Mouse (Mus musculus) bone marrow macrophage, adult 2 months (primary cell): ENCODE data around the gene Sult4a1. TPM values are rescaled to one million over a fixed set of nuclear protein-coding genes. Genes with fewer than 3 reads are reported as not detected.
A peak's percentile ranks its signal among the peaks of the same experiment; 100 is the strongest.

ENCODE experiments used
- H3K27ac ChIP-seq: 2 replicates; pipeline ENCODE4 v1.5.1; 2012; ENCODE audit warnings: low read depth, low read length; ENCODE audit not compliant: insufficient read depth
- H3K4me1 ChIP-seq: 2 replicates; pipeline ENCODE4 v1.6.1; 2012; ENCODE audit warnings: low read length; ENCODE audit not compliant: control insufficient read depth, insufficient read depth
- H3K4me3 ChIP-seq: 2 replicates; pipeline ENCODE4 v1.5.1; 2012; ENCODE audit warnings: mild to moderate bottlenecking, low read length, moderate library complexity; ENCODE audit not compliant: insufficient read depth
- CTCF ChIP-seq: IDR thresholded peaks from 2 replicates; pipeline ENCODE4 v1.5.1; 2012; ENCODE audit warnings: low read depth, mild to moderate bottlenecking, low read length, moderate library complexity
- POLR2A ChIP-seq: IDR thresholded peaks from 2 replicates; pipeline ENCODE4 v1.6.1; 2012; ENCODE audit warnings: mild to moderate bottlenecking, low read depth, low read length, borderline replicate concordance
- polyA plus RNA-seq: library from polyadenylated mRNA; stranded (reverse); fragments of >200 nt; gene quantifications from 2 replicates; pipeline ENCODE4 v1.2.4, GENCODE M21; 2012; ENCODE audit not compliant: missing spikeins, insufficient read depth, insufficient read length

Sult4a1 gene
- polyA plus RNA-seq, result not detected in 2 replicates

GRCm38 (mm10) chr15:84105105-84105923, at the start of gene Sult4a1:
Gene Sult4a1 (minus strand): TSS chr15:84105754.
- H3K4me3 ChIP-seq, result peak within 1 kb of the TSS; percentile 52
- H3K4me1 ChIP-seq, result peaks cover 2% of the 10 kb centered on the region; the same call in 1 of the 2 replicates
- no peak within 1 kb of the TSS for H3K27ac ChIP-seq
- TF ChIP-seq CTCF, result no peak
- no peak for TF ChIP-seq POLR2A

- no peak overlapping the region for H3K27ac ChIP-seq
- TF ChIP-seq POLR2A (no peak), CTCF (no peak)
- peaks cover 7% of the 10 kb centered on the region for H3K4me1 ChIP-seq
- no peak overlapping the region for H3K4me3 ChIP-seq
Measured at GRCm38 (mm10) chr15:84140929-84141328, 35.4 kb upstream of the Sult4a1 start.

GRCm38 (mm10) chr15:84140109-84140508, 34.6 kb upstream of the Sult4a1 start:
- TF ChIP-seq CTCF, result no peak
- no peak for TF ChIP-seq POLR2A
- Histone ChIP-seq H3K4me1 (peaks cover 7% of the 10 kb centered on the region), H3K27ac (no peak overlapping the region), H3K4me3 (no peak overlapping the region)

- TF ChIP-seq CTCF (no peak), POLR2A (no peak)
- no peak overlapping the region for H3K4me3 ChIP-seq
- peaks cover 7% of the 10 kb centered on the region for H3K4me1 ChIP-seq
- H3K27ac ChIP-seq, result no peak overlapping the region
Measured at GRCm38 (mm10) chr15:84139592-84140005, 34.0 kb upstream of the Sult4a1 start.

- TF ChIP-seq CTCF (no peak), POLR2A (no peak)
- Histone ChIP-seq H3K4me1 (peaks cover 7% of the 10 kb centered on the region), H3K27ac (no peak overlapping the region), H3K4me3 (no peak overlapping the region)
Measured at GRCm38 (mm10) chr15:84136473-84137415, 31.2 kb upstream of the Sult4a1 start.

GRCm38 (mm10) chr15:84135472-84135871, 29.9 kb upstream of the Sult4a1 start:
- Histone ChIP-seq H3K4me1 (peaks cover 7% of the 10 kb centered on the region), H3K4me3 (no peak overlapping the region), H3K27ac (no peak overlapping the region)
- TF ChIP-seq CTCF (peak; percentile 77), POLR2A (no peak)

GRCm38 (mm10) chr15:84133440-84133839, 27.9 kb upstream of the Sult4a1 start:
- H3K27ac ChIP-seq, result no peak overlapping the region
- TF ChIP-seq POLR2A (no peak), CTCF (no peak)
- no peak overlapping the region for H3K4me3 ChIP-seq
- H3K4me1 ChIP-seq, result no peaks in the 10 kb centered on the region

GRCm38 (mm10) chr15:84131971-84132370, 26.4 kb upstream of the Sult4a1 start:
- no peak overlapping the region for H3K4me3 ChIP-seq
- H3K4me1 ChIP-seq, result no peaks in the 10 kb centered on the region
- H3K27ac ChIP-seq, result no peak overlapping the region
- no peak for TF ChIP-seq POLR2A
- no peak for TF ChIP-seq CTCF

- no peak for TF ChIP-seq POLR2A
- no peak for TF ChIP-seq CTCF
- Histone ChIP-seq H3K4me1 (peaks cover 4% of the 10 kb centered on the region), H3K4me3 (no peak overlapping the region), H3K27ac (no peak overlapping the region)
Measured at GRCm38 (mm10) chr15:84131096-84131786, 25.7 kb upstream of the Sult4a1 start.
